Mouse (Mus musculus): ENCODE measurements around the gene Tas2r137. TPM values are rescaled to one million over a fixed set of nuclear protein-coding genes. Genes with fewer than 3 reads are reported as not detected.

The Tas2r137 gene
- total and polyA plus RNA-seq, 3 experiments = not detected

DNA sequence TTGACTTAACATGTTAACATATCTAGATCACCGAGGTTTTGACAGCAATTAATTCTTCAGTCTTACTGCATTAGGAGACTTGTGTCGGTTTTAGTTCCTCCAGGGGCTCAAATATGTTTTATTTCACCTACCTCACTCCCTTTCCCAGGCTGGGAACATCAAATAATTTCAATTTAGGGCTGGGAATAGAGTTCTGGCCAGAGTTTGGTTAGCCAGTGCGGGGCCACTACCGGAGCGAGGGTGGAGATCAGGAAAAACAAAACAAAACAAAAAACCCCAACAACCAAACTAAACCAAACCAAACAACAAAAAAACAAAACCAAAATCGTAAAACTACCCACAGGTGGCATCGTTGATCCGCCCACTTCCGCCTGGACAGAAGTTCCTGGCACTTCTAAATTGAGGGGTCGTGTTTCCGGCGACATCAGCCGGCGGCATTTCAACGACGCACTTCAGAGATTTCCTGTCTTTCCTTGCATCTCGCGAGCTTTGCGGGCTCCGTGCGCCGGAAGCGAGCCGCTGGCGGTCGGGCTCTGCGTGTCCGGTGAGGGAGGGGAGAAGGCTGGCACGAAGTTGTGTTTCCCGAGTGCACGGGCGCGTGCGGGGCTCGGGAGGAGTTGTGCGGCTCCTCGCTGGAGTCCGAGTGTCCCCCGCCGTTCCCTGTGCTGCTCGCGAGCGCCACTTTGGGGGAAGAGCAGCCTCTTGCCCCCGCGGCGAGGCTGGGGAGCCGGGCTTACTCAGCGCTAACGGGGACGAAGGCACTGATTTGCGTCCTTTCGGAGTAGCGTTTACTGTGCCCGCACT, 19.9 kb upstream of the Tas2r137 start, which contains the start of gene Ssbp1 (continued):
- peak; percentile 93 for TF ChIP-seq SIN3A (IDR thresholded peaks at IDR 0.05; ENCODE audit: low read length)
- peak; percentile 92 for TF ChIP-seq KAT2A (IDR thresholded peaks at IDR 0.05; ENCODE audit: insufficient replicate concordance, low read length)
- TF ChIP-seq POLR2A (IDR thresholded peaks at IDR 0.05; ENCODE audit: low read depth, low read length) = peak; percentile 98
- peak; percentile 71; the same call in 1 of the 2 replicates for TF ChIP-seq MAZ (IDR thresholded peaks at IDR 0.05; ENCODE audit: low read depth, low read length)
- TF ChIP-seq MXI1 (IDR thresholded peaks at IDR 0.05; ENCODE audit: low read depth, low read length) = peak; percentile 92
- peak; percentile 58; the same call in 1 of the 2 replicates for TF ChIP-seq JUND (conservative IDR thresholded peaks at IDR 0.05; ENCODE audit: low read depth, low read length)
- peak in 1 of 2 experiments; percentile 30; a peak in 2 of 4 replicates for TF ChIP-seq CTCF (conservative IDR thresholded peaks at IDR 0.05 in 1 of 2, IDR thresholded peaks at IDR 0.05 in 1 of 2; ENCODE audit: low read depth in 2 of 2, low read length in 2 of 2)
- no peak for TF ChIP-seq JUN (IDR thresholded peaks at IDR 0.05; ENCODE audit: insufficient read depth, low read depth, low read length)
- peak; percentile 95 for TF ChIP-seq ELF1 (IDR thresholded peaks at IDR 0.05; ENCODE audit: low read depth, low read length)
- peak; percentile 100 for TF ChIP-seq CHD2 (IDR thresholded peaks at IDR 0.05; ENCODE audit: low read length)
- peak; percentile 91; the same call in 1 of the 2 replicates for TF ChIP-seq POLR2AphosphoS2 (IDR thresholded peaks at IDR 0.05; ENCODE audit: low read depth, low read length)
- TF ChIP-seq TBP (conservative IDR thresholded peaks at IDR 0.05; ENCODE audit: low read depth, low read length) = 0 out of 2 replicates have a peak, but pooled peaks have one; percentile 11
- peak; percentile 42; the same call in 1 of the 2 replicates for TF ChIP-seq MYC (IDR thresholded peaks at IDR 0.05; ENCODE audit: low read depth, low read length)
- no peak for TF ChIP-seq USF2 (conservative IDR thresholded peaks at IDR 0.05; ENCODE audit: low read depth, low read length)
- TF ChIP-seq ZC3H11A (IDR thresholded peaks at IDR 0.05; ENCODE audit: low read depth, low read length) = no peak

GRCm38 (mm10) chr6:40471720-40472010, 19.4 kb upstream of the Tas2r137 start:
- no peaks in the 10 kb centered on the region for H3K27me3 ChIP-seq (replicated peaks)
- peak overlapping the region; percentile 74 to 96 (median 85) for H3K4me3 ChIP-seq (replicated peaks in 1 of 3; ENCODE audit: low read depth in 2 of 3, low read length in 2 of 3, poor library complexity in 1 of 3)
- dilution Hi-C loops (cut with MboI; ENCODE audit: extremely low pct_ligation_motif_present, extremely low pct_unique_long_range_greater_than_20kb, low sequenced_read_pairs) (no loop called here), in situ Hi-C loops (cut with MboI; ENCODE audit: low pct_ligation_motif_present, low pct_unique_long_range_greater_than_20kb, low sequenced_read_pairs) (no loop called here)
- peak overlapping the region; percentile 96 for H3K9ac ChIP-seq (ENCODE audit: insufficient read depth, low read depth)
- no peak for DNase-seq (ENCODE audit: extremely low read depth)
- peaks cover 4% of the 10 kb centered on the region for H3K9me3 ChIP-seq (replicated peaks; ENCODE audit: low read length)
- peaks cover 16% of the 10 kb centered on the region for H3K79me2 ChIP-seq (replicated peaks; ENCODE audit: control insufficient read depth, extremely low read depth, insufficient read depth, poor library complexity, severe bottlenecking)
- H3K4me1 ChIP-seq (ENCODE audit: control insufficient read depth in 1 of 2, insufficient read depth in 2 of 2) = peaks cover 0 to 42% of the 10 kb centered on the region in 2 experiments; a peak in 2 of 4 replicates
- peaks cover 28 to 34% of the 10 kb centered on the region in 2 experiments for H3K36me3 ChIP-seq (replicated peaks in 1 of 2; ENCODE audit: control insufficient read depth in 1 of 2, insufficient read depth in 1 of 2, low read length in 1 of 2)
- peak overlapping the region; percentile 87 for H3K27ac ChIP-seq (ENCODE audit: insufficient read depth, low read depth)
- peak overlapping the region; percentile 83 for H3K4me2 ChIP-seq (ENCODE audit: insufficient read depth, low read depth, poor library complexity, severe bottlenecking)
- TF ChIP-seq NRF1 (IDR thresholded peaks at IDR 0.05; ENCODE audit: low read depth, low read length) = no peak
- peak; percentile 62 for TF ChIP-seq BHLHE40 (IDR thresholded peaks at IDR 0.05; ENCODE audit: low read depth, low read length)
- peak; percentile 40; the same call in 1 of the 2 replicates for TF ChIP-seq MYC (IDR thresholded peaks at IDR 0.05; ENCODE audit: low read depth, low read length)

GRCm38 (mm10) chr6:40476132-40476531, 14.9 kb upstream of the Tas2r137 start:
- Histone ChIP-seq H3K4me2 (ENCODE audit: insufficient read depth, low read depth, poor library complexity, severe bottlenecking) (no peak overlapping the region), H3K27me3 (replicated peaks) (no peaks in the 10 kb centered on the region), H3K27ac (ENCODE audit: insufficient read depth, low read depth) (no peak overlapping the region), H3K79me2 (replicated peaks; ENCODE audit: control insufficient read depth, extremely low read depth, insufficient read depth, poor library complexity, severe bottlenecking) (peaks cover 16% of the 10 kb centered on the region), H3K9ac (ENCODE audit: insufficient read depth, low read depth) (no peak overlapping the region), H3K4me3 (replicated peaks in 1 of 3; ENCODE audit: low read depth in 2 of 3, low read length in 2 of 3, poor library complexity in 1 of 3) (no peak overlapping the region), H3K4me1 (ENCODE audit: control insufficient read depth in 1 of 2, insufficient read depth in 2 of 2) (peaks cover 0 to 40% of the 10 kb centered on the region in 2 experiments; a peak in 2 of 4 replicates), H3K9me3 (replicated peaks; ENCODE audit: low read length) (peaks cover 4% of the 10 kb centered on the region), H3K36me3 (replicated peaks in 1 of 2; ENCODE audit: control insufficient read depth in 1 of 2, insufficient read depth in 1 of 2, low read length in 1 of 2) (peaks cover 49 to 61% of the 10 kb centered on the region in 2 experiments)
- dilution Hi-C loops (cut with MboI; ENCODE audit: extremely low pct_ligation_motif_present, extremely low pct_unique_long_range_greater_than_20kb, low sequenced_read_pairs) = no loop called here
- in situ Hi-C loops (cut with MboI; ENCODE audit: low pct_ligation_motif_present, low pct_unique_long_range_greater_than_20kb, low sequenced_read_pairs) = no loop called here
- TF ChIP-seq RCOR1 (conservative IDR thresholded peaks at IDR 0.05; ENCODE audit: low read depth, low read length) (no peak), MYC (IDR thresholded peaks at IDR 0.05; ENCODE audit: low read depth, low read length) (peak; percentile 94), TCF12 (IDR thresholded peaks at IDR 0.05; ENCODE audit: low read depth, low read length) (no peak), ETS1 (conservative IDR thresholded peaks at IDR 0.05; ENCODE audit: low read depth, low read length) (peak; percentile 82), EP300 (IDR thresholded peaks at IDR 0.05; ENCODE audit: low read length) (peak; percentile 34; the same call in 1 of the 2 replicates), MXI1 (IDR thresholded peaks at IDR 0.05; ENCODE audit: low read depth, low read length) (peak; percentile 64; the same call in 1 of the 2 replicates), SIN3A (IDR thresholded peaks at IDR 0.05; ENCODE audit: low read length) (peak; percentile 98), IRF4 (IDR thresholded peaks at IDR 0.05; ENCODE audit: low read depth, low read length) (peak; percentile 68; the same call in 1 of the 2 replicates), USF2 (conservative IDR thresholded peaks at IDR 0.05; ENCODE audit: low read depth, low read length) (no peak), MAX (IDR thresholded peaks at IDR 0.05; ENCODE audit: low read length) (peak; percentile 88)
- peak; percentile 35 for DNase-seq (ENCODE audit: extremely low read depth)

Data from CH12.LX (cell line).